Mouse (Mus musculus) liver, embryonic 16.5 days (tissue): ENCODE results near the gene Btbd19. TPM values are rescaled to one million over a fixed set of nuclear protein-coding genes. Genes with fewer than 3 reads are reported as not detected.
A peak's percentile ranks its signal among the peaks of the same experiment; 100 is the strongest.

Experiments
- ATAC-seq: fragments of 200-750 bp; cut with Nextera tagmentation; 2 replicates; pipeline ENCODE4 v1.8.0; 2017; ENCODE audit warnings: low read depth, mild to moderate bottlenecking, moderate number of reproducible peaks, moderate library complexity
- H3K27ac ChIP-seq: fragments of 300-500 bp; sonication (generic); 2 replicates; pipeline ENCODE4 v1.5.1; 2014; ENCODE audit warnings: mild to moderate bottlenecking, low read length
- H3K27me3 ChIP-seq: fragments of 300-500 bp; sonication (generic); 2 replicates; pipeline ENCODE4 v1.6.1; 2014; ENCODE audit warnings: low read depth, low read length, mixed read lengths; ENCODE audit not compliant: control insufficient read depth, insufficient read depth
- H3K36me3 ChIP-seq: fragments of 300-500 bp; sonication (generic); 2 replicates; pipeline ENCODE4 v1.6.1; 2014; ENCODE audit warnings: mild to moderate bottlenecking; ENCODE audit not compliant: control insufficient read depth, insufficient read depth
- H3K4me1 ChIP-seq: fragments of 300-500 bp; sonication (generic); 2 replicates; pipeline ENCODE4 v1.6.1; 2014; ENCODE audit warnings: low read depth, low read length, mixed read lengths; ENCODE audit not compliant: control insufficient read depth
- H3K4me2 ChIP-seq: fragments of 300-500 bp; sonication (generic); 2 replicates; pipeline ENCODE4 v1.6.1; 2014; ENCODE audit warnings: low read depth, low read length, mixed read lengths
- H3K4me3 ChIP-seq: fragments of 300-500 bp; sonication (generic); 2 replicates; pipeline ENCODE4 v1.5.1; 2014; ENCODE audit warnings: low read depth, mild to moderate bottlenecking, low read length
- H3K9ac ChIP-seq: fragments of 300-500 bp; sonication (generic); 2 replicates; pipeline ENCODE4 v1.6.1; 2014; ENCODE audit warnings: low read depth, low read length
- H3K9me3 ChIP-seq: fragments of 300-500 bp; sonication (generic); replicated peaks from 2 replicates; pipeline ENCODE4 v1.6.1; 2016; ENCODE audit warnings: low read length; ENCODE audit not compliant: control insufficient read depth
- WGBS: fragments of 180-500 bp; shearing (Covaris S2); extraction: QIAGEN DNeasy Blood & Tissue Kit; methylation state at CpG from one replicate; pipeline ENCODE4 v1.1.7; 2014; ENCODE audit not compliant: insufficient replicate concordance; 5-methylcytosine and 5-hydroxymethylcytosine counted together
- polyA plus RNA-seq: library from polyadenylated mRNA; unstranded; fragments of >200 nt; fragmentation: Nextera tagmentation; extraction: Ambion mirVana; gene quantifications from 2 replicates; pipeline ENCODE4 v1.2.1, GENCODE M21; 2015

Btbd19 gene
- polyA plus RNA-seq, 1 experiment from 2014 or later: 1.5 TPM

GRCm38 (mm10) chr4:117096666-117097065 lies 28.9 kb downstream of the Btbd19 start:
- Histone ChIP-seq H3K4me1 (peaks cover 10% of the 10 kb centered on the region), H3K27ac (peak overlapping the region; percentile 8; the same call in 1 of the 2 replicates), H3K4me2 (no peak overlapping the region), H3K9ac (no peak overlapping the region), H3K36me3 (no peaks in the 10 kb centered on the region), H3K27me3 (peaks cover 26% of the 10 kb centered on the region), H3K9me3 (no peaks in the 10 kb centered on the region), H3K4me3 (peak overlapping the region; percentile 48)
- 21% methylated on average over 5 of the region's 5 CpGs for WGBS
- ATAC-seq: no peak; the same call in 1 of the 2 replicates

- H3K27me3 ChIP-seq: peaks cover 26% of the 10 kb centered on the region
- peaks cover 10% of the 10 kb centered on the region for H3K4me1 ChIP-seq
- H3K9me3 ChIP-seq: no peaks in the 10 kb centered on the region
- 3% methylated on average over 50 of the region's 50 CpGs for WGBS
- H3K36me3 ChIP-seq: no peaks in the 10 kb centered on the region
- ATAC-seq: peak; percentile 28; the same call in 1 of the 2 replicates
- H3K4me3 ChIP-seq: peak within 1 kb of the TSS; percentile 48
- peak within 1 kb of the TSS; percentile 64 for H3K4me2 ChIP-seq
- H3K27ac ChIP-seq: peak within 1 kb of the TSS; percentile 8; the same call in 1 of the 2 replicates
- H3K9ac ChIP-seq: peak within 1 kb of the TSS; percentile 6; the same call in 1 of the 2 replicates
Observed at GRCm38 (mm10) chr4:117095551-117096452, 29.7 kb downstream of the Btbd19 start, which contains the start of gene Ptch2. Gene Ptch2 (plus strand): TSS chr4:117096075.

GRCm38 (mm10) chr4:117094626-117095361 lies 30.7 kb downstream of the Btbd19 start:
- Histone ChIP-seq H3K9ac (no peak overlapping the region), H3K27me3 (peaks cover 26% of the 10 kb centered on the region), H3K9me3 (no peaks in the 10 kb centered on the region), H3K36me3 (no peaks in the 10 kb centered on the region), H3K27ac (no peak overlapping the region), H3K4me1 (peaks cover 19% of the 10 kb centered on the region), H3K4me3 (no peak overlapping the region), H3K4me2 (no peak overlapping the region)
- no peak for ATAC-seq
- 66% methylated on average over 3 of the region's 3 CpGs for WGBS

GRCm38 (mm10) chr4:117090586-117090985 lies 34.9 kb downstream of the Btbd19 start:
- no peak overlapping the region for H3K4me2 ChIP-seq

GRCm38 (mm10) chr4:117087948-117088640 lies 37.4 kb downstream of the Btbd19 start:
- 65% methylated on average over 7 of the region's 7 CpGs for WGBS
- Histone ChIP-seq H3K27me3 (no peaks in the 10 kb centered on the region; the same call in 1 of the 2 replicates), H3K4me3 (no peak overlapping the region), H3K4me1 (peaks cover 27% of the 10 kb centered on the region), H3K27ac (no peak overlapping the region), H3K36me3 (peaks cover 3% of the 10 kb centered on the region; the same call in 1 of the 2 replicates), H3K9ac (no peak overlapping the region), H3K9me3 (no peaks in the 10 kb centered on the region), H3K4me2 (no peak overlapping the region)
- ATAC-seq: peak; percentile 14; the same call in 1 of the 2 replicates

More at GRCm38 (mm10) chr4:117090586-117090985, 34.9 kb downstream of the Btbd19 start:
- no peak overlapping the region for H3K4me3 ChIP-seq
- H3K36me3 ChIP-seq: peaks cover 3% of the 10 kb centered on the region; the same call in 1 of the 2 replicates
- peaks cover 6% of the 10 kb centered on the region for H3K27me3 ChIP-seq
- peak overlapping the region; percentile 47 for H3K27ac ChIP-seq
- WGBS: 27% methylated on average over 7 of the region's 7 CpGs
- peak; percentile 87 for ATAC-seq
- no peak overlapping the region for H3K9ac ChIP-seq
- peaks cover 25% of the 10 kb centered on the region for H3K4me1 ChIP-seq
- H3K9me3 ChIP-seq: no peaks in the 10 kb centered on the region

GRCm38 (mm10) chr4:117071183-117071582 lies 54.3 kb downstream of the Btbd19 start:
- Histone ChIP-seq H3K4me3 (no peak overlapping the region), H3K36me3 (no peaks in the 10 kb centered on the region; the same call in 1 of the 2 replicates), H3K27me3 (no peaks in the 10 kb centered on the region), H3K4me2 (no peak overlapping the region), H3K9me3 (no peaks in the 10 kb centered on the region), H3K9ac (no peak overlapping the region), H3K4me1 (peaks cover 7% of the 10 kb centered on the region), H3K27ac (no peak overlapping the region; the same call in 1 of the 2 replicates)
- WGBS: 82% methylated on average over 5 of the region's 5 CpGs
- ATAC-seq: no peak

GRCm38 (mm10) chr4:117070624-117071023 lies 54.9 kb downstream of the Btbd19 start:
- 20% methylated on average over 4 of the region's 4 CpGs for WGBS
- Histone ChIP-seq H3K9me3 (no peaks in the 10 kb centered on the region), H3K36me3 (no peaks in the 10 kb centered on the region; the same call in 1 of the 2 replicates), H3K4me1 (peaks cover 7% of the 10 kb centered on the region), H3K4me2 (no peak overlapping the region), H3K4me3 (no peak overlapping the region), H3K27ac (peak overlapping the region; percentile 3; the same call in 1 of the 2 replicates), H3K9ac (no peak overlapping the region), H3K27me3 (no peaks in the 10 kb centered on the region)
- 0 out of 2 replicates have a peak, but pooled peaks have one; percentile 19 for ATAC-seq

- H3K4me1 ChIP-seq: peaks cover 7% of the 10 kb centered on the region
- H3K9ac ChIP-seq: no peak overlapping the region
- H3K36me3 ChIP-seq: no peaks in the 10 kb centered on the region; the same call in 1 of the 2 replicates
- no peaks in the 10 kb centered on the region for H3K9me3 ChIP-seq
- no peaks in the 10 kb centered on the region for H3K27me3 ChIP-seq
- no peak overlapping the region for H3K4me2 ChIP-seq
- WGBS: 67% methylated on average over 1 of the region's 1 CpGs
- H3K4me3 ChIP-seq: no peak overlapping the region
- no peak overlapping the region for H3K27ac ChIP-seq
- no peak for ATAC-seq
Observed at GRCm38 (mm10) chr4:117069647-117070046, 55.9 kb downstream of the Btbd19 start.
